Mouse (Mus musculus) hindbrain, embryonic 10.5 days (tissue): ENCODE data around the gene Snai1. TPM values are rescaled to one million over a fixed set of nuclear protein-coding genes. Genes with fewer than 3 reads are reported as not detected.

ENCODE experiments used
- DNase-seq: peaks from one replicate; pipeline ENCODE4 v3.0.0-alpha.2; 2017; ENCODE audit warnings: low spot score
- H3K27ac ChIP-seq: fragments of 300-500 bp; sonication (generic); 2 replicates; pipeline ENCODE4 v1.5.1; 2016; ENCODE audit warnings: mild to moderate bottlenecking, moderate library complexity
- H3K27me3 ChIP-seq: fragments of 300-500 bp; sonication (generic); 2 replicates; pipeline ENCODE4 v1.6.1; 2016; ENCODE audit warnings: mild to moderate bottlenecking; ENCODE audit not compliant: poor library complexity, insufficient read depth, severe bottlenecking
- H3K36me3 ChIP-seq: fragments of 300-500 bp; sonication (generic); 2 replicates; pipeline ENCODE4 v1.6.1; 2016; ENCODE audit warnings: mild to moderate bottlenecking, moderate library complexity
- H3K4me1 ChIP-seq: fragments of 300-500 bp; sonication (generic); replicated peaks from 2 replicates; pipeline ENCODE4 v1.6.1; 2016; ENCODE audit warnings: mild to moderate bottlenecking
- H3K4me3 ChIP-seq: fragments of 300-500 bp; sonication (generic); 2 replicates; pipeline ENCODE4 v1.5.1; 2016; ENCODE audit warnings: mild to moderate bottlenecking, moderate library complexity
- H3K9me3 ChIP-seq: fragments of 300-500 bp; sonication (generic); 2 replicates; pipeline ENCODE4 v1.6.1; 2016; ENCODE audit warnings: mild to moderate bottlenecking, moderate library complexity
- WGBS: fragments of 180-500 bp; shearing (Covaris S2); methylation state at CpG from one replicate; pipeline ENCODE4 v1.1.7; 2016; 5-methylcytosine and 5-hydroxymethylcytosine counted together
- polyA plus RNA-seq: library from polyadenylated mRNA; unstranded; fragments of >200 nt; fragmentation: Nextera tagmentation; extraction: Ambion mirVana; gene quantifications from 2 replicates; pipeline ENCODE4 v1.2.1, GENCODE M21; 2016

Gene Snai1
- polyA plus RNA-seq, 1 experiment from 2014 or later = 45.3 TPM

- H3K27ac ChIP-seq = peak overlapping the region; percentile 76
- no peak for DNase-seq
- H3K4me3 ChIP-seq = no peak overlapping the region
Measured at GRCm38 (mm10) chr2:167583161-167583952, 45.4 kb downstream of the Snai1 start.

GRCm38 (mm10) chr2:167585273-167585672 lies 47.3 kb downstream of the Snai1 start:
- H3K27me3 ChIP-seq = peaks cover 12% of the 10 kb centered on the region
- 82% methylated on average over 2 of the region's 2 CpGs for WGBS
- no peak for DNase-seq
- H3K4me3 ChIP-seq = no peak overlapping the region
- peaks cover 64% of the 10 kb centered on the region for H3K4me1 ChIP-seq
- H3K36me3 ChIP-seq = no peaks in the 10 kb centered on the region
- H3K9me3 ChIP-seq = no peaks in the 10 kb centered on the region
- peak overlapping the region; percentile 80 for H3K27ac ChIP-seq

More at GRCm38 (mm10) chr2:167583161-167583952, 45.4 kb downstream of the Snai1 start:
- Histone ChIP-seq H3K9me3 (no peaks in the 10 kb centered on the region), H3K4me1 (peaks cover 60% of the 10 kb centered on the region), H3K27me3 (peaks cover 3% of the 10 kb centered on the region; the same call in 1 of the 2 replicates), H3K36me3 (no peaks in the 10 kb centered on the region)
- WGBS = 46% methylated on average over 10 of the region's 10 CpGs

- Histone ChIP-seq H3K4me1 (peaks cover 68% of the 10 kb centered on the region), H3K27me3 (peaks cover 16% of the 10 kb centered on the region), H3K9me3 (no peaks in the 10 kb centered on the region), H3K4me3 (no peak overlapping the region), H3K27ac (peak overlapping the region; percentile 80), H3K36me3 (no peaks in the 10 kb centered on the region)
- 12% methylated on average over 8 of the region's 8 CpGs for WGBS
- peak; percentile 61 for DNase-seq
Measured at GRCm38 (mm10) chr2:167586041-167586440, 48.0 kb downstream of the Snai1 start.

- peak overlapping the region; percentile 42 for H3K27ac ChIP-seq
- DNase-seq = no peak
- no peak overlapping the region for H3K4me3 ChIP-seq
- 22% methylated on average over 9 of the region's 9 CpGs for WGBS
- no peaks in the 10 kb centered on the region for H3K36me3 ChIP-seq
- H3K27me3 ChIP-seq = peaks cover 16% of the 10 kb centered on the region
- peaks cover 70% of the 10 kb centered on the region for H3K4me1 ChIP-seq
- H3K9me3 ChIP-seq = no peaks in the 10 kb centered on the region
Measured at GRCm38 (mm10) chr2:167586976-167587375, 49.0 kb downstream of the Snai1 start.

- H3K4me1 ChIP-seq = peaks cover 58% of the 10 kb centered on the region
- H3K27ac ChIP-seq = peak overlapping the region; percentile 86
- H3K9me3 ChIP-seq = no peaks in the 10 kb centered on the region
- peaks cover 16% of the 10 kb centered on the region for H3K27me3 ChIP-seq
- DNase-seq = no peak
- WGBS = 10% methylated on average over 21 of the region's 21 CpGs
- peak overlapping the region; percentile 38 for H3K4me3 ChIP-seq
- H3K36me3 ChIP-seq = no peaks in the 10 kb centered on the region
Measured at GRCm38 (mm10) chr2:167588774-167589577, 51.0 kb downstream of the Snai1 start.

Other genes starting within 250 kb of the Snai1 start
- 8.4 and 10.6 TPM in 2 replicates for gene B4galt5, start 189.0 kb upstream of the Snai1 start, polyA plus RNA-seq
- 21.7 and 26.7 TPM in 2 replicates for gene Slc9a8, start 116.5 kb upstream of the Snai1 start, polyA plus RNA-seq
- gene Rnf114, start 45.5 kb upstream of the Snai1 start, polyA plus RNA-seq = 137 TPM in 2 replicates
- 20.1 and 25.1 TPM in 2 replicates for gene Spata2, start 45.3 kb upstream of the Snai1 start, polyA plus RNA-seq
- gene Ube2v1, start 93.9 kb downstream of the Snai1 start, polyA plus RNA-seq = 385 and 396 TPM in 2 replicates
- 4.1 and 6.7 TPM in 2 replicates for gene Gm20431, start 123.3 kb downstream of the Snai1 start, polyA plus RNA-seq
- gene Cebpb, start 150.7 kb downstream of the Snai1 start, polyA plus RNA-seq = 1.1 and 1.5 TPM in 2 replicates
- gene Tmem189, start 151.6 kb downstream of the Snai1 start, polyA plus RNA-seq = 41.2 and 43.8 TPM in 2 replicates